In genomic region chr9:83349504-83349903, GRCm38 (mm10) we compare ENCODE assay signal across 8 mouse cellular contexts.
DNase-seq lines count a peak whose midpoint lies in the region; ATAC-seq and TF ChIP-seq lines count a peak whose summit lies in the region.

No protein-coding gene starts in this region.

- H3K4me2 ChIP-seq in kidney, postnatal 0 days (ENCODE audit: low read length) = no peak overlapping the region
- H3K4me2 ChIP-seq in forebrain, embryonic 13.5 days = no peak overlapping the region
- H3K4me2 ChIP-seq in hindbrain, postnatal 0 days (ENCODE audit: low read depth, low read length) = no peak overlapping the region
- 0 out of 2 replicates have a peak overlapping the region, but pooled peaks have one; percentile 7 for H3K4me2 ChIP-seq in stomach, embryonic 16.5 days (ENCODE audit: low read depth, low read length)

- H3K4me1 ChIP-seq in kidney, postnatal 0 days (replicated peaks; ENCODE audit: insufficient read depth, low read length) = peaks cover 11% of the 10 kb centered on the region
- H3K4me1 ChIP-seq in kidney, adult 2 months (ENCODE audit: control insufficient read depth, insufficient read depth, low read length) = no peaks in the 10 kb centered on the region
- peaks cover 23% of the 10 kb centered on the region for H3K4me1 ChIP-seq in forebrain, embryonic 13.5 days
- H3K4me1 ChIP-seq in hindbrain, postnatal 0 days (ENCODE audit: insufficient read depth, low read length) = peaks cover 16% of the 10 kb centered on the region; the same call in 1 of the 2 replicates
- H3K4me1 ChIP-seq in midbrain, embryonic 10.5 days = peaks cover 27% of the 10 kb centered on the region
- peaks cover 21% of the 10 kb centered on the region for H3K4me1 ChIP-seq in stomach, embryonic 16.5 days (ENCODE audit: control insufficient read depth, insufficient read depth, low read length)

- H3K4me3 ChIP-seq in kidney, postnatal 0 days (replicated peaks; ENCODE audit: low read depth, low read length) = no peak overlapping the region
- no peak overlapping the region for H3K4me3 ChIP-seq in kidney, adult 2 months (ENCODE audit: insufficient read depth, low read depth, low read length)
- no peak overlapping the region for H3K4me3 ChIP-seq in forebrain, embryonic 13.5 days
- H3K4me3 ChIP-seq in hindbrain, postnatal 0 days (ENCODE audit: low read length) = no peak overlapping the region
- no peak overlapping the region for H3K4me3 ChIP-seq in midbrain, embryonic 10.5 days
- no peak overlapping the region for H3K4me3 ChIP-seq in stomach, embryonic 16.5 days (replicated peaks; ENCODE audit: low read length)

- ATAC-seq in kidney, postnatal 0 days (replicated peaks; ENCODE audit: low FRiP score, low read depth) = 0 out of 2 replicates have a peak, but pooled peaks have one; percentile 26
- peak; percentile 57; the same call in 1 of the 2 replicates for ATAC-seq in forebrain, embryonic 13.5 days
- ATAC-seq in hindbrain, postnatal 0 days = peak; percentile 50; the same call in 1 of the 2 replicates
- peak; percentile 75 for ATAC-seq in stomach, embryonic 16.5 days (ENCODE audit: insufficient read depth, low FRiP score)
- no peak for ATAC-seq in megakaryocyte-erythroid progenitor cell, adult 5-6 weeks (replicated peaks; ENCODE audit: low FRiP score, low TSS enrichment, poor library complexity, severe bottlenecking)

- DNase-seq in kidney, postnatal 0 days (ENCODE audit: low spot score) = peak; percentile 83
- no peak for DNase-seq in kidney, adult 2 months
- DNase-seq in hindbrain, postnatal 0 days (ENCODE audit: low spot score) = peak; percentile 49
- DNase-seq in midbrain, embryonic 10.5 days (ENCODE audit: low spot score) = peak; percentile 52
- no peak for DNase-seq in testis, postnatal 10 days (ENCODE audit: low spot score)

- no peaks in the 10 kb centered on the region for H3K27me3 ChIP-seq in kidney, postnatal 0 days (ENCODE audit: insufficient read depth, low read length)
- no peaks in the 10 kb centered on the region for H3K27me3 ChIP-seq in kidney, adult 2 months (replicated peaks; ENCODE audit: control insufficient read depth, insufficient read depth, low read length)
- H3K27me3 ChIP-seq in forebrain, embryonic 13.5 days = no peaks in the 10 kb centered on the region
- H3K27me3 ChIP-seq in hindbrain, postnatal 0 days (ENCODE audit: insufficient read depth, low read length) = no peaks in the 10 kb centered on the region
- H3K27me3 ChIP-seq in midbrain, embryonic 10.5 days (ENCODE audit: low read depth, poor library complexity, severe bottlenecking) = 0 out of 2 replicates have a peak, but pooled peaks cover 3% of the 10 kb centered on the region
- H3K27me3 ChIP-seq in stomach, embryonic 16.5 days (ENCODE audit: control insufficient read depth, insufficient read depth, low read length) = no peaks in the 10 kb centered on the region

- no peaks in the 10 kb centered on the region for H3K36me3 ChIP-seq in kidney, postnatal 0 days (ENCODE audit: insufficient read depth, low read length)
- no peaks in the 10 kb centered on the region for H3K36me3 ChIP-seq in kidney, adult 2 months (ENCODE audit: control insufficient read depth, insufficient read depth, low read length)
- H3K36me3 ChIP-seq in forebrain, embryonic 13.5 days (ENCODE audit: poor library complexity, severe bottlenecking) = no peaks in the 10 kb centered on the region
- no peaks in the 10 kb centered on the region for H3K36me3 ChIP-seq in hindbrain, postnatal 0 days (ENCODE audit: insufficient read depth, low read length)
- no peaks in the 10 kb centered on the region for H3K36me3 ChIP-seq in midbrain, embryonic 10.5 days
- no peaks in the 10 kb centered on the region for H3K36me3 ChIP-seq in stomach, embryonic 16.5 days (ENCODE audit: control insufficient read depth, insufficient read depth, low read length)

- no peak for TF ChIP-seq POLR2A in kidney, adult 2 months (IDR thresholded peaks at IDR 0.05; ENCODE audit: low read depth, low read length)

- H3K9ac ChIP-seq in kidney, postnatal 0 days (ENCODE audit: low read depth, low read length) = 0 out of 2 replicates have a peak overlapping the region, but pooled peaks have one; percentile 3
- H3K9ac ChIP-seq in forebrain, embryonic 13.5 days = no peak overlapping the region
- H3K9ac ChIP-seq in hindbrain, postnatal 0 days (replicated peaks; ENCODE audit: low read length) = no peak overlapping the region
- no peak overlapping the region for H3K9ac ChIP-seq in stomach, embryonic 16.5 days (ENCODE audit: low read length)

- no peak for TF ChIP-seq CTCF in kidney, postnatal 0 days (IDR thresholded peaks at IDR 0.05; ENCODE audit: low read depth)
- TF ChIP-seq CTCF in kidney, adult 2 months (conservative IDR thresholded peaks at IDR 0.05; ENCODE audit: insufficient read depth, insufficient read length, low read depth, low read length) = no peak
- peak; percentile 8; the same call in 1 of the 2 replicates for TF ChIP-seq CTCF in hindbrain, postnatal 0 days (IDR thresholded peaks at IDR 0.05; ENCODE audit: low read depth)

- no peaks in the 10 kb centered on the region for H3K9me3 ChIP-seq in kidney, postnatal 0 days (replicated peaks; ENCODE audit: low read length)
- H3K9me3 ChIP-seq in forebrain, embryonic 13.5 days (replicated peaks) = no peaks in the 10 kb centered on the region
- H3K9me3 ChIP-seq in hindbrain, postnatal 0 days (ENCODE audit: low read length) = no peaks in the 10 kb centered on the region
- H3K9me3 ChIP-seq in midbrain, embryonic 10.5 days (replicated peaks) = no peaks in the 10 kb centered on the region
- H3K9me3 ChIP-seq in stomach, embryonic 16.5 days (replicated peaks; ENCODE audit: control insufficient read depth, low read length) = no peaks in the 10 kb centered on the region

- H3K27ac ChIP-seq in kidney, postnatal 0 days = peak overlapping the region; percentile 69
- no peak overlapping the region for H3K27ac ChIP-seq in kidney, adult 2 months (ENCODE audit: insufficient read depth, low read depth, low read length)
- H3K27ac ChIP-seq in forebrain, embryonic 13.5 days = peak overlapping the region; percentile 45; the same call in 1 of the 2 replicates
- peak overlapping the region; percentile 36; the same call in 1 of the 2 replicates for H3K27ac ChIP-seq in hindbrain, postnatal 0 days
- H3K27ac ChIP-seq in midbrain, embryonic 10.5 days (replicated peaks) = peak overlapping the region; percentile 69
- peak overlapping the region; percentile 83 for H3K27ac ChIP-seq in stomach, embryonic 16.5 days (ENCODE audit: low read length)

- WGBS in kidney, postnatal 0 days = 8% methylated on average over 3 of the region's 3 CpGs
- 27% methylated on average over 3 of the region's 3 CpGs for WGBS in kidney, adult 2 months
- 6% methylated on average over 3 of the region's 3 CpGs for WGBS in forebrain, embryonic 13.5 days
- 7% methylated on average over 3 of the region's 3 CpGs for WGBS in hindbrain, postnatal 0 days
- 6% methylated on average over 3 of the region's 3 CpGs for WGBS in midbrain, embryonic 10.5 days
- whole genome bisulfite sequencing in stomach, embryonic 16.5 days = 14% methylated on average over 3 of the region's 3 CpGs

Comparison
In these comparisons a context has a peak if more than half of its experiments do, and no peak if none do; other contexts are left out.
1. DNase-seq: peak in kidney, postnatal 0 days (single experiment), hindbrain, postnatal 0 days (single experiment) and midbrain, embryonic 10.5 days (single experiment); none in kidney, adult 2 months (single experiment) and testis, postnatal 10 days (single experiment).